Mouse (Mus musculus): ENCODE measurements around the gene Camta1. TPM values are rescaled to one million over a fixed set of nuclear protein-coding genes. Genes with fewer than 3 reads are reported as not detected.

Gene Camta1
- polyA plus RNA-seq, 1 experiment from 2014 or later = 81.8 TPM

DNA sequence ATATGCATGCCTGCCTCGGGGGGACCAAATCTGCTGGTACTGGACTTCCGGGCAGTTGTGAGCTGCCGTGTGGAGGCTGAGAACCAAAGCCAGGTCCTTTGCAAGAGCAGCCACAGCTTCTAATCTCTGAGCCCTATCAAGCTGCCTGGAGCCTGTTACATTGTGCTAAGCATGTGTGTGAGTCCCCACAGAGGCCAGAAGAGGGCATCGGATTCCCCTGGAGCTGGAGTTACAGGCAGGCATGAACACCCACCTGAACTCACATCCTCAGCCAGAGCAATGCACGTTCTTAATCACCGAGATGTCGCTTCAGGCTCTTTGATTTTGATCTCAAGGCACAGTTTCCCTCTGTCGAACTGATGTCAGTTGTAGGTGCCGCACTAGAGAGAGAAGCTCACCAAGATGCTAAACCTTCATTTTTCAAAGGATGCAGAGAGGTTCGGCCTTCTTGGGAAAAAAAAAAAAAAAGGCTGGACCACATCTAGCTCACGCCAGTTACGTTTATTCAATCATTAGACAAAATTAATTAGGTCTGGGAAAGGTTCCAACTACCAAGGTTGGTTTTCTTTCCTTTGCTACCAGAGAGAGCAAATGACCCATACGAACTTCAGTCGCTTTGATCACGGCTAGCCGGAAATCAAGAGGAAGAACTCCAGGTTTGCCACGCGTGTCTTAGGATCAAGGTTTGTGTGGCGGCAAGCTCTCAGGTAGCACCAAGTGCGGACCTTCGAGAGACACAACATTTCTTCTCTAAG, 883.3 kb downstream of the Camta1 start:
- Histone ChIP-seq H3K27ac (ENCODE audit: low read length) (no peak overlapping the region), H3K36me3 (ENCODE audit: control insufficient read depth, insufficient read depth, low read length) (no peaks in the 10 kb centered on the region), H3K4me2 (ENCODE audit: low read depth, low read length) (no peak overlapping the region), H3K4me3 (replicated peaks; ENCODE audit: low read length) (no peak overlapping the region), H3K4me1 (ENCODE audit: control insufficient read depth, insufficient read depth, low read length) (no peaks in the 10 kb centered on the region), H3K9me3 (replicated peaks; ENCODE audit: control insufficient read depth, low read length) (no peaks in the 10 kb centered on the region), H3K9ac (ENCODE audit: low read length) (no peak overlapping the region), H3K27me3 (ENCODE audit: control insufficient read depth, insufficient read depth, low read length) (no peaks in the 10 kb centered on the region)
- WGBS = 83% methylated on average over 21 of the region's 21 CpGs
- no peak for ATAC-seq (ENCODE audit: insufficient read depth, low FRiP score)

DNA sequence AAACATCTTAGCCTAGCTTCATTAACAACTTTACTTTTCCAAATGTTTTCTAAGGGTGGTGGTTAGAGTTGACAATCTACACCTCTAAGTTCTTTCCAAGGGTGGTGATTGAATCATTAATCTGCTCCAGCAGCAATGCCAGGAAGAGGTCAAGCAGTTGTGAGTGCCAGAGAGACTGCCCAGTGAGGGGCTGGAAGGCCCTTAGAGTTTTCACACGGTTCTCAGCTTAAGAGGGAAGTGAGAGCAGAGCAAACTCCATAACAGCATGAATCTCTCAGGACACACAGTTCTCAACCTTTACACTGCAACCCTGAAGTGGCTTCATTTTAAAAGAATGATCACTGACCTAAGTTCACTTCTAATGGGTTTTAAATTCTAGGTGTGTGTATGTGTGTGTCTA, 886.5 kb downstream of the Camta1 start:
- H3K27ac ChIP-seq (ENCODE audit: low read length) = no peak overlapping the region
- H3K9me3 ChIP-seq (replicated peaks; ENCODE audit: control insufficient read depth, low read length) = no peaks in the 10 kb centered on the region
- no peak overlapping the region for H3K9ac ChIP-seq (ENCODE audit: low read length)
- H3K4me3 ChIP-seq (replicated peaks; ENCODE audit: low read length) = no peak overlapping the region
- H3K27me3 ChIP-seq (ENCODE audit: control insufficient read depth, insufficient read depth, low read length) = no peaks in the 10 kb centered on the region
- H3K4me2 ChIP-seq (ENCODE audit: low read depth, low read length) = no peak overlapping the region
- whole genome bisulfite sequencing = 12% methylated on average over 1 of the region's 1 CpGs
- H3K36me3 ChIP-seq (ENCODE audit: control insufficient read depth, insufficient read depth, low read length) = no peaks in the 10 kb centered on the region
- no peaks in the 10 kb centered on the region for H3K4me1 ChIP-seq (ENCODE audit: control insufficient read depth, insufficient read depth, low read length)
- ATAC-seq (ENCODE audit: insufficient read depth, low FRiP score) = no peak

- no peak overlapping the region for H3K27ac ChIP-seq (ENCODE audit: low read length)
- H3K4me3 ChIP-seq (replicated peaks; ENCODE audit: low read length) = no peak overlapping the region
- no peaks in the 10 kb centered on the region for H3K4me1 ChIP-seq (ENCODE audit: control insufficient read depth, insufficient read depth, low read length)
- 75% methylated on average over 8 of the region's 8 CpGs for WGBS
- no peaks in the 10 kb centered on the region for H3K9me3 ChIP-seq (replicated peaks; ENCODE audit: control insufficient read depth, low read length)
- H3K9ac ChIP-seq (ENCODE audit: low read length) = no peak overlapping the region
- H3K36me3 ChIP-seq (ENCODE audit: control insufficient read depth, insufficient read depth, low read length) = no peaks in the 10 kb centered on the region
- H3K4me2 ChIP-seq (ENCODE audit: low read depth, low read length) = no peak overlapping the region
- no peaks in the 10 kb centered on the region for H3K27me3 ChIP-seq (ENCODE audit: control insufficient read depth, insufficient read depth, low read length)
- ATAC-seq (ENCODE audit: insufficient read depth, low FRiP score) = no peak
Observed at GRCm38 (mm10) chr4:150973264-150973663, 888.4 kb downstream of the Camta1 start.

DNA sequence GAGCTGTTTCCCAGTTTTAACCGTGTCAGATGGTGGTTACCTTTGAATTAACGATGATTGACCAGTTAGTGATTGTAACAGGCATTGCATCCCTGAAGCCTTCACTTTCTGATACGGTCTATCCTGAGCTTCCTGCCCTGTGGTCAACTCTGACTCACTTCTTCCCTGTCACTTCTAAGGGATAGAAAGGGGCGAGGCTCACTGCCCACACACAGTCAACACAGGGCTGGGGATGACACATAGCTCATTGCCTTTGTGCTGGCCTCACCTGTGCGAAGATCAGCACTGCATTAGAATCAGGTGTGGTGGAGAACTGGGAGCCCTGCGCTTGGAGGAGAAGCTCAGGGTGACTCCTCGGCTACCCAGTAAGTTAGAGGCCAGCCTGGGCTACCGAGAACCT, 892.7 kb downstream of the Camta1 start:
- Histone ChIP-seq H3K4me1 (ENCODE audit: control insufficient read depth, insufficient read depth, low read length) (0 out of 2 replicates have a peak, but pooled peaks cover 7% of the 10 kb centered on the region), H3K36me3 (ENCODE audit: control insufficient read depth, insufficient read depth, low read length) (no peaks in the 10 kb centered on the region), H3K4me2 (ENCODE audit: low read depth, low read length) (no peak overlapping the region), H3K27me3 (ENCODE audit: control insufficient read depth, insufficient read depth, low read length) (no peaks in the 10 kb centered on the region), H3K4me3 (replicated peaks; ENCODE audit: low read length) (no peak overlapping the region), H3K27ac (ENCODE audit: low read length) (no peak overlapping the region), H3K9ac (ENCODE audit: low read length) (no peak overlapping the region), H3K9me3 (replicated peaks; ENCODE audit: control insufficient read depth, low read length) (no peaks in the 10 kb centered on the region)
- no peak; the same call in 1 of the 2 replicates for ATAC-seq (ENCODE audit: insufficient read depth, low FRiP score)
- whole genome bisulfite sequencing = 70% methylated on average over 8 of the region's 8 CpGs

DNA sequence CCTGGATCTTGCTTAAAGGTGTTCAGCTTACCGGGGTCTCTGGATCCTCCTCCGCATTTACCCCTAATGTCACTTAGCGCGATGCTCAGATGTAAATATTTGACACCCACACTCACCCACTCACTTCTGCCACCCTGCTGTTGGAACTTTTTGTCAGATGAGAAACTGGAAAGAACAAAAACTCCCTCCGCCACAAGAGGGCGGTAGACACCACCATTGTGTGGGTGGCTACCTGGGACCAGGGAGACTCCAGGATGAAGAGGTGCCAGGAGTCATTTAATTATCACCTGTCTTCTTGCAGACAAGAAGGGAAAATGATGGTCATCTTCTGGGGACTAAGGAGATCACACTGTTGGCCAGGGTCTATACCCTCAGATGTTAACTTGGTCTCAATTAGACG, 895.1 kb downstream of the Camta1 start:
- no peaks in the 10 kb centered on the region for H3K36me3 ChIP-seq (ENCODE audit: control insufficient read depth, insufficient read depth, low read length)
- no peak overlapping the region for H3K4me3 ChIP-seq (replicated peaks; ENCODE audit: low read length)
- H3K9ac ChIP-seq (ENCODE audit: low read length) = no peak overlapping the region
- no peaks in the 10 kb centered on the region for H3K9me3 ChIP-seq (replicated peaks; ENCODE audit: control insufficient read depth, low read length)
- H3K4me1 ChIP-seq (ENCODE audit: control insufficient read depth, insufficient read depth, low read length) = 0 out of 2 replicates have a peak, but pooled peaks cover 7% of the 10 kb centered on the region
- H3K27me3 ChIP-seq (ENCODE audit: control insufficient read depth, insufficient read depth, low read length) = no peaks in the 10 kb centered on the region
- H3K4me2 ChIP-seq (ENCODE audit: low read depth, low read length) = no peak overlapping the region
- 18% methylated on average over 7 of the region's 7 CpGs for WGBS
- no peak overlapping the region for H3K27ac ChIP-seq (ENCODE audit: low read length)
- no peak for ATAC-seq (ENCODE audit: insufficient read depth, low FRiP score)

DNA sequence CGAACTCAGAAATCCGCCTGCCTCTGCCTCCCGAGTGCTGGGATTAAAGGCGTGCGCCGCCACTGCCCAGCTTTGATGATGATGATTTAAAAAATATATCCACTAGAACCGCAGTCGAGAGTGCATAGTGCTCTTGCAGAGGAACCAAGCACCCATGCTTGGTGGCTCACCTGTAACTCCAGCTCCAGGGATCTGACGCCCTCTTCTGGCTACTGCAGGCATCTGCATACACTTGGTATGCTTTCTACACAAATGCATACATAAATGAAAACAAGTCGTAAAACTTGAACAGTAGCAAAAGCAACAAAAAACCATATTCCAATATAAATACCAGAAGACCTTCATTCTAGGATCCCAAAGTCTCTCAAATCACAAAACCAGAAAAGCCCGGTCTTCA, 896.1 kb downstream of the Camta1 start:
- no peaks in the 10 kb centered on the region for H3K36me3 ChIP-seq (ENCODE audit: control insufficient read depth, insufficient read depth, low read length)
- H3K27me3 ChIP-seq (ENCODE audit: control insufficient read depth, insufficient read depth, low read length) = no peaks in the 10 kb centered on the region
- no peak overlapping the region for H3K9ac ChIP-seq (ENCODE audit: low read length)
- no peak for ATAC-seq (ENCODE audit: insufficient read depth, low FRiP score)
- 65% methylated on average over 11 of the region's 11 CpGs for WGBS
- no peak overlapping the region for H3K27ac ChIP-seq (ENCODE audit: low read length)
- 0 out of 2 replicates have a peak, but pooled peaks cover 7% of the 10 kb centered on the region for H3K4me1 ChIP-seq (ENCODE audit: control insufficient read depth, insufficient read depth, low read length)
- no peak overlapping the region for H3K4me3 ChIP-seq (replicated peaks; ENCODE audit: low read length)
- H3K9me3 ChIP-seq (replicated peaks; ENCODE audit: control insufficient read depth, low read length) = no peaks in the 10 kb centered on the region
- no peak overlapping the region for H3K4me2 ChIP-seq (ENCODE audit: low read depth, low read length)

DNA sequence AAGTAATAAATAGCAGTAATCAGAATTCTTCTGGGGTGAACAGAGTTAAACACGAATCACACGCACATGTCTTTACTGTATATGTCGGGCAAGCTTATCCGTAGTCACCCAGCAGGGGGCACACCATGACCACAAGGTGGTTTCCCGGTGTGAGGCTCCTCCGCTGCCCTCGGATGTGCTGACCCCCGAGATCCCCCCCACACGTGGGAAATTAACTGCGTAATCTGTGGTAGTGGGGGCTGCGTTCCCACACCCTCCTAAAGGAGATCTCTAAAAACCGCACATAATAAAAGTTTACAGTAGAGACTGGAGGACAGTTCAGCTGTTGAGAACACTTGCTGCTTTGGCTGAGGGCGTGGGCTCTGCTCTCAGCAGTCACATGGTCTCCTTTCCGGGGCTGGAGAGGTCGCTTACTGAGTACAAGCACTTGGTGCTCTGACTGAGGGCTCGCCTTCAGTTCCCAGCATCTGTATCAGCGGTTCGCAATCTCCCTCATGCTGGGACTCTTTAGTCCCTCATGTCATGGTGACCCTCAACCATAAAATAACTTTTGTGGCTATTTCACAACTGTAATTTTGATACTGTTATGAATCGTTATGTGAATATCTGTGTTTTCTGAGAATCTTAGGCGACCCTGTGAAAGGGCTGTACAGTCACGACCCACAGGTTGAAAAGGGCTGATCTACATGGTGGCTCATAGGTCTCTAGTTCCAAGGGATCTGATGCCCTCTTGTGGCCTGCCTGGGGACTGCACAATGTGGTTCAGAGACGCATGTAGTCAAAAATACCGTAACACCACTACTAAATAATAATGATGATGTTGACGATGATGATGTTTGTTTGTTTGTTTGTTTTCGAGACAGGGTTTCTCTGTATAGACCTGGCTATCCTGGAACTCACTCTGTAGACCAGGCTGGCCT, 896.8 kb downstream of the Camta1 start:
- peak overlapping the region; percentile 23; the same call in 1 of the 2 replicates for H3K9ac ChIP-seq (ENCODE audit: low read length)
- peak overlapping the region; percentile 29 for H3K4me3 ChIP-seq (replicated peaks; ENCODE audit: low read length)
- peak; percentile 32; the same call in 1 of the 2 replicates for ATAC-seq (ENCODE audit: insufficient read depth, low FRiP score)
- no peaks in the 10 kb centered on the region for H3K9me3 ChIP-seq (replicated peaks; ENCODE audit: control insufficient read depth, low read length)
- H3K4me2 ChIP-seq (ENCODE audit: low read depth, low read length) = peak overlapping the region; percentile 54
- WGBS = 12% methylated on average over 25 of the region's 25 CpGs
- H3K27ac ChIP-seq (ENCODE audit: low read length) = no peak overlapping the region
- 0 out of 2 replicates have a peak, but pooled peaks cover 7% of the 10 kb centered on the region for H3K4me1 ChIP-seq (ENCODE audit: control insufficient read depth, insufficient read depth, low read length)
- H3K27me3 ChIP-seq (ENCODE audit: control insufficient read depth, insufficient read depth, low read length) = no peaks in the 10 kb centered on the region
- no peaks in the 10 kb centered on the region for H3K36me3 ChIP-seq (ENCODE audit: control insufficient read depth, insufficient read depth, low read length)

- H3K4me1 ChIP-seq (ENCODE audit: control insufficient read depth, insufficient read depth, low read length) = 0 out of 2 replicates have a peak, but pooled peaks cover 7% of the 10 kb centered on the region
- no peaks in the 10 kb centered on the region for H3K27me3 ChIP-seq (ENCODE audit: control insufficient read depth, insufficient read depth, low read length)
- H3K4me2 ChIP-seq (ENCODE audit: low read depth, low read length) = no peak overlapping the region
- H3K9ac ChIP-seq (ENCODE audit: low read length) = no peak overlapping the region
- WGBS = 69% methylated on average over 2 of the region's 2 CpGs
- ATAC-seq (ENCODE audit: insufficient read depth, low FRiP score) = no peak
- no peaks in the 10 kb centered on the region for H3K9me3 ChIP-seq (replicated peaks; ENCODE audit: control insufficient read depth, low read length)
- no peak overlapping the region for H3K4me3 ChIP-seq (replicated peaks; ENCODE audit: low read length)
- no peaks in the 10 kb centered on the region for H3K36me3 ChIP-seq (ENCODE audit: control insufficient read depth, insufficient read depth, low read length)
- no peak overlapping the region for H3K27ac ChIP-seq (ENCODE audit: low read length)
Observed at GRCm38 (mm10) chr4:150963711-150964110, 898.0 kb downstream of the Camta1 start.

- Histone ChIP-seq H3K4me1 (ENCODE audit: control insufficient read depth, insufficient read depth, low read length) (0 out of 2 replicates have a peak, but pooled peaks cover 7% of the 10 kb centered on the region), H3K36me3 (ENCODE audit: control insufficient read depth, insufficient read depth, low read length) (no peaks in the 10 kb centered on the region), H3K4me3 (replicated peaks; ENCODE audit: low read length) (no peak overlapping the region), H3K9me3 (replicated peaks; ENCODE audit: control insufficient read depth, low read length) (no peaks in the 10 kb centered on the region), H3K4me2 (ENCODE audit: low read depth, low read length) (no peak overlapping the region), H3K27me3 (ENCODE audit: control insufficient read depth, insufficient read depth, low read length) (no peaks in the 10 kb centered on the region), H3K9ac (ENCODE audit: low read length) (no peak overlapping the region), H3K27ac (ENCODE audit: low read length) (no peak overlapping the region)
- 34% methylated on average over 6 of the region's 6 CpGs for WGBS
- no peak for ATAC-seq (ENCODE audit: insufficient read depth, low FRiP score)
Observed at GRCm38 (mm10) chr4:150962231-150962630, 899.4 kb downstream of the Camta1 start.
